Mouse (Mus musculus) liver, embryonic 15.5 days (tissue): ENCODE measurements around the gene H1f0. TPM values are rescaled to one million over a fixed set of nuclear protein-coding genes. Genes with fewer than 3 reads are reported as not detected.
A peak's percentile ranks its signal among the peaks of the same experiment; 100 is the strongest.

Experiments used
- ATAC-seq: fragments of 200-750 bp; cut with Nextera tagmentation; 2 replicates; pipeline ENCODE4 v1.8.0; 2017; ENCODE audit warnings: moderate number of reproducible peaks, mild to moderate bottlenecking, moderate library complexity; ENCODE audit not compliant: insufficient read depth
- H3K27ac ChIP-seq: fragments of 300-500 bp; sonication (generic); replicated peaks from 2 replicates; pipeline ENCODE4 v1.5.1; 2015; ENCODE audit warnings: mild to moderate bottlenecking, inconsistent platforms
- H3K27me3 ChIP-seq: fragments of 300-500 bp; sonication (generic); 2 replicates; pipeline ENCODE4 v1.6.1; 2015; ENCODE audit warnings: mild to moderate bottlenecking, inconsistent platforms
- H3K36me3 ChIP-seq: fragments of 300-500 bp; sonication (generic); replicated peaks from 2 replicates; pipeline ENCODE4 v1.6.1; 2015; ENCODE audit warnings: moderate library complexity, mild to moderate bottlenecking, inconsistent platforms
- H3K4me1 ChIP-seq: fragments of 300-500 bp; sonication (generic); replicated peaks from 2 replicates; pipeline ENCODE4 v1.6.1; 2015; ENCODE audit warnings: inconsistent platforms
- H3K4me2 ChIP-seq: fragments of 300-500 bp; sonication (generic); 2 replicates; pipeline ENCODE4 v1.6.1; 2015; ENCODE audit warnings: moderate library complexity, mild to moderate bottlenecking, inconsistent platforms
- H3K4me3 ChIP-seq: fragments of 300-500 bp; sonication (generic); replicated peaks from 2 replicates; pipeline ENCODE4 v1.5.1; 2015; ENCODE audit warnings: mild to moderate bottlenecking, inconsistent platforms
- H3K9ac ChIP-seq: fragments of 300-500 bp; sonication (generic); 2 replicates; pipeline ENCODE4 v1.6.1; 2015; ENCODE audit warnings: moderate library complexity, mild to moderate bottlenecking, inconsistent platforms
- H3K9me3 ChIP-seq: fragments of 300-500 bp; sonication (generic); replicated peaks from 2 replicates; pipeline ENCODE4 v1.6.1; 2016; ENCODE audit warnings: inconsistent platforms
- WGBS: fragments of 180-500 bp; shearing (Covaris S2); methylation state at CpG from one replicate; pipeline ENCODE4 v1.1.7; 2015; ENCODE audit warnings: mixed read lengths; ENCODE audit not compliant: insufficient replicate concordance; 5-methylcytosine and 5-hydroxymethylcytosine counted together
- polyA plus RNA-seq: library from polyadenylated mRNA; unstranded; fragments of >200 nt; fragmentation: Nextera tagmentation; extraction: Ambion mirVana; gene quantifications from 2 replicates; pipeline ENCODE4 v1.2.1, GENCODE M21; 2015

Gene H1f0
- polyA plus RNA-seq, 1 experiment from 2014 or later: 121 TPM

- peaks cover 84% of the 10 kb centered on the region for H3K36me3 ChIP-seq
- no peak overlapping the region for H3K4me3 ChIP-seq
- ATAC-seq: peak; percentile 22
- no peaks in the 10 kb centered on the region for H3K9me3 ChIP-seq
- H3K9ac ChIP-seq: no peak overlapping the region
- H3K4me1 ChIP-seq: peaks cover 50% of the 10 kb centered on the region
- H3K4me2 ChIP-seq: peak overlapping the region; percentile 46
- peak overlapping the region; percentile 77 for H3K27ac ChIP-seq
- WGBS: 29% methylated on average over 6 of the region's 6 CpGs
- H3K27me3 ChIP-seq: no peaks in the 10 kb centered on the region
These were observed 29.6 kb downstream of the H1f0 start for GRCm38 (mm10) chr15:79057850-79058249.

GRCm38 (mm10) chr15:79060887-79061565, 32.8 kb downstream of the H1f0 start:
- H3K4me1 ChIP-seq: peaks cover 78% of the 10 kb centered on the region
- H3K36me3 ChIP-seq: peaks cover 52% of the 10 kb centered on the region
- H3K9me3 ChIP-seq: no peaks in the 10 kb centered on the region
- no peak for ATAC-seq
- peak overlapping the region; percentile 82 for H3K4me3 ChIP-seq
- peak overlapping the region; percentile 64 for H3K27ac ChIP-seq
- H3K4me2 ChIP-seq: peak overlapping the region; percentile 74
- H3K27me3 ChIP-seq: no peaks in the 10 kb centered on the region
- WGBS: 71% methylated on average over 14 of the region's 14 CpGs
- peak overlapping the region; percentile 87 for H3K9ac ChIP-seq

GRCm38 (mm10) chr15:79062376-79063159, 34.3 kb downstream of the H1f0 start, which contains the start of gene Ankrd54:
Gene Ankrd54, minus strand, starts transcription at chr15:79062893.
- H3K4me3 ChIP-seq: peak within 1 kb of the TSS; percentile 82
- peaks cover 37% of the 10 kb centered on the region for H3K36me3 ChIP-seq
- under 1% methylated on average over 80 of the region's 80 CpGs for WGBS
- peak; percentile 96 for ATAC-seq
- H3K4me2 ChIP-seq: peak within 1 kb of the TSS; percentile 79
- H3K9me3 ChIP-seq: no peaks in the 10 kb centered on the region
- H3K9ac ChIP-seq: peak within 1 kb of the TSS; percentile 87
- H3K27ac ChIP-seq: peak within 1 kb of the TSS; percentile 91
- peaks cover 86% of the 10 kb centered on the region for H3K4me1 ChIP-seq
- no peaks in the 10 kb centered on the region for H3K27me3 ChIP-seq

- H3K9ac ChIP-seq: peak overlapping the region; percentile 55
- H3K4me1 ChIP-seq: peaks cover 86% of the 10 kb centered on the region
- peaks cover 30% of the 10 kb centered on the region for H3K36me3 ChIP-seq
- 8% methylated on average over 14 of the region's 14 CpGs for WGBS
- peak overlapping the region; percentile 79 for H3K4me2 ChIP-seq
- H3K9me3 ChIP-seq: no peaks in the 10 kb centered on the region
- H3K27ac ChIP-seq: peak overlapping the region; percentile 85
- H3K4me3 ChIP-seq: peak overlapping the region; percentile 59
- no peak for ATAC-seq
- H3K27me3 ChIP-seq: no peaks in the 10 kb centered on the region
These were observed 35.0 kb downstream of the H1f0 start for GRCm38 (mm10) chr15:79063160-79063740.

GRCm38 (mm10) chr15:79065086-79065770, 37.0 kb downstream of the H1f0 start:
- Histone ChIP-seq H3K9ac (no peak overlapping the region), H3K4me3 (no peak overlapping the region), H3K36me3 (peaks cover 10% of the 10 kb centered on the region), H3K27me3 (no peaks in the 10 kb centered on the region), H3K4me2 (no peak overlapping the region), H3K9me3 (no peaks in the 10 kb centered on the region), H3K4me1 (peaks cover 83% of the 10 kb centered on the region), H3K27ac (peak overlapping the region; percentile 24; the same call in 1 of the 2 replicates)
- WGBS: 68% methylated on average over 8 of the region's 8 CpGs
- ATAC-seq: no peak

- Histone ChIP-seq H3K27me3 (no peaks in the 10 kb centered on the region), H3K4me3 (no peak overlapping the region), H3K36me3 (no peaks in the 10 kb centered on the region; the same call in 1 of the 2 replicates), H3K9ac (no peak overlapping the region), H3K9me3 (no peaks in the 10 kb centered on the region), H3K4me1 (peaks cover 73% of the 10 kb centered on the region), H3K4me2 (no peak overlapping the region), H3K27ac (peak overlapping the region; percentile 91; the same call in 1 of the 2 replicates)
- 67% methylated on average over 2 of the region's 2 CpGs for WGBS
- ATAC-seq: no peak
These were observed 38.0 kb downstream of the H1f0 start for GRCm38 (mm10) chr15:79066276-79066675.

- peak; percentile 4; the same call in 1 of the 2 replicates for ATAC-seq
- Histone ChIP-seq H3K4me1 (peaks cover 69% of the 10 kb centered on the region), H3K9ac (no peak overlapping the region), H3K36me3 (no peaks in the 10 kb centered on the region), H3K4me3 (no peak overlapping the region; the same call in 1 of the 2 replicates), H3K9me3 (no peaks in the 10 kb centered on the region), H3K27ac (peak overlapping the region; percentile 91), H3K27me3 (no peaks in the 10 kb centered on the region), H3K4me2 (peak overlapping the region; percentile 46)
- WGBS: 12% methylated on average over 3 of the region's 3 CpGs
These were observed 39.4 kb downstream of the H1f0 start for GRCm38 (mm10) chr15:79067631-79068030.

- H3K4me2 ChIP-seq: peak overlapping the region; percentile 46
- no peaks in the 10 kb centered on the region for H3K36me3 ChIP-seq
- peak; percentile 72 for ATAC-seq
- no peak overlapping the region for H3K9ac ChIP-seq
- WGBS: 34% methylated on average over 3 of the region's 3 CpGs
- no peaks in the 10 kb centered on the region for H3K9me3 ChIP-seq
- no peaks in the 10 kb centered on the region for H3K27me3 ChIP-seq
- 0 out of 2 replicates have a peak overlapping the region, but pooled peaks have one; percentile 4 for H3K4me3 ChIP-seq
- H3K27ac ChIP-seq: peak overlapping the region; percentile 91
- H3K4me1 ChIP-seq: peaks cover 66% of the 10 kb centered on the region
These were observed 40.2 kb downstream of the H1f0 start for GRCm38 (mm10) chr15:79068416-79068815.

- ATAC-seq: no peak
These were observed 43.1 kb downstream of the H1f0 start for GRCm38 (mm10) chr15:79071117-79072039.

GRCm38 (mm10) chr15:79073752-79074151, 45.5 kb downstream of the H1f0 start:
- Histone ChIP-seq H3K36me3 (peaks cover 27% of the 10 kb centered on the region), H3K27me3 (no peaks in the 10 kb centered on the region), H3K4me3 (no peak overlapping the region), H3K9me3 (no peaks in the 10 kb centered on the region), H3K4me1 (peaks cover 50% of the 10 kb centered on the region), H3K4me2 (no peak overlapping the region), H3K27ac (no peak overlapping the region), H3K9ac (no peak overlapping the region)
- no peak for ATAC-seq

More at GRCm38 (mm10) chr15:79071117-79072039, 43.1 kb downstream of the H1f0 start:
- WGBS: 52% methylated on average over 5 of the region's 5 CpGs
- no peaks in the 10 kb centered on the region for H3K9me3 ChIP-seq
- H3K4me2 ChIP-seq: no peak overlapping the region
- H3K9ac ChIP-seq: no peak overlapping the region
- no peaks in the 10 kb centered on the region for H3K27me3 ChIP-seq
- no peak overlapping the region for H3K4me3 ChIP-seq
- peaks cover 58% of the 10 kb centered on the region for H3K4me1 ChIP-seq
- H3K27ac ChIP-seq: no peak overlapping the region
- H3K36me3 ChIP-seq: peaks cover 4% of the 10 kb centered on the region
